Mouse (Mus musculus): ENCODE data around the gene Otop1. TPM values are rescaled to one million over a fixed set of nuclear protein-coding genes. Genes with fewer than 3 reads are reported as not detected.

The Otop1 gene
- under 1 TPM; 0.12 to 0.28 (median 0.18) TPM for total RNA-seq (2022)

- DNase-seq (ENCODE audit: low spot score), result no peak
Measured at GRCm38 (mm10) chr5:38275771-38276170, at the start of gene Otop1. Otop1 (plus strand) TSS chr5:38275972.

DNA sequence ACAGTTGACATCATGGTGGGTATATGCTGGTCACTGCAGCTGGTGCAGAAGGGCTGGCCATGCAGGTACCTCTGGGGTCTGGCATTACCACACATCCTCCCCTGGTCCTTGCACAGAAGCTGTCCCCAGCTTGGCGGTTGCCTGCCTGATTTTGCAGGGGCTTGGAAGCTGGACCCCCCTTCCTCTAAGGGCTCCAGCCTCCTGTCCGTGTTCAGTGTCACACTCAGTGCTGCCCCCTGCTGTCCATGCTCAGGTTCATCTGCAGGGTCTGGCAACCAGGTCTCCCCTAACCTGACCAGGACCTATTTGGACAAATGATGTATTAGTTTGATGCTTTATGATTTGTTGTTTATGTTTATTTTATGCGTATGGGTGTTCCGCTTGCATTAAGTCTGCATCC, 40.4 kb upstream of the Otop1 start:
- no peak for DNase-seq (ENCODE audit: low spot score)

DNA sequence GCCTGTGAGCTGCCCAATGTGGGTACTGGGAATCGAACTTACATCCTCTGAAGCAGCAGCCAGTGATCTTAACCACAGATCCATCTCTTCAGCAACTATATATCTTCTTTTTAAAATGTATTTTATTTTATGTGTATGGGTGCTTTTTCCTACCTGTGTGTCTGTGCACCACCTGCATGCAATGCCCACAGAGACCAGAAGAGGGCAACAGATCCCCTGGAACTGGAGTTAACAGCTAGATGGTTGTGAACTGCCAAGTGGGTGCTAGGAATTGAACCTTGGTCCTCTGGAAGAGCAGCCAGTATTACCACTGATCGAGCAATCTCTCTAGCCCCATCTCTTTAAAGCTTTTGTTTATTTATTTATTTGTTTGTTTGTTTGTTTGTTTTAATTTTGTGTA, 39.1 kb upstream of the Otop1 start:
- DNase-seq (ENCODE audit: low spot score), result no peak

DNA sequence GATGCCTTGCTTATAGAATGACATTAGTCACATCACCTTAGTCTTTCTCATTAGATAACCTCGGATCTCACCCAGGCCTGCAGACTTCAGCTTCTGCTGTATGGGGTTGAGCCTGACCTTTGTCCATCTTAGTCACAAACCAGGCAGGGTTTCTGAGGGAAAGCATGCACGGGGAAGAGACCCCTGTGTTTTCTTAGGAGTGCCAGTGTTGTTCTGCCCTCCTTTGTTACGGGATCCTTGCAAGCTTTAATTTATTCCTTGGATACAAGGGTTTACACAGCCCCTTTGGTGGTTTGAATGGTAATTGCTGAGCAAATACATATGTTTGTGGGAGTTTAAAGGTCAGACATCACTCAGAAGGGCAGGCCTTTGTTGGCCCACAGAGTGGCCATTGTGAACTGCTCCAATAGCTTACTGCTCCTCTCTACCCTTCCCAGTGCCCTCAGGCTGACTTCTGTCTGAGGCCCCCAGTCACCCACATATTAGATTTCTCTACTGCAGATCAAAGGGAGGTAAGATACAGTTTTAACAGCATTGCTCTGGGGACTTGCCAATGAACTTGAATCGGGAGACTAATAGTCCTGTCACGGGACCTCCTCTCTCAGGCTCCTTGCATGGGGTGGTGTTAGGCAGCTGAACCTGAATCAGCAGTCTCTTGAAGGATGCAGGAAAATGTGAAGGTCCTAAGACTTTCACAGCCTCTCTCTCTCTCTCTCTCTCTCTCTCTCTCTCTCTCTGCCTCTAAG, 34.9 kb upstream of the Otop1 start:
- DNase-seq (ENCODE audit: low spot score), result no peak

GRCm38 (mm10) chr5:38241473-38241834, 34.3 kb upstream of the Otop1 start:
- DNase-seq (ENCODE audit: low spot score), result no peak

GRCm38 (mm10) chr5:38241966-38242365, 33.8 kb upstream of the Otop1 start:
- no peak for DNase-seq (ENCODE audit: low spot score)

- DNase-seq (ENCODE audit: low spot score), result no peak
Measured at GRCm38 (mm10) chr5:38255195-38255594, 20.6 kb upstream of the Otop1 start.

DNA sequence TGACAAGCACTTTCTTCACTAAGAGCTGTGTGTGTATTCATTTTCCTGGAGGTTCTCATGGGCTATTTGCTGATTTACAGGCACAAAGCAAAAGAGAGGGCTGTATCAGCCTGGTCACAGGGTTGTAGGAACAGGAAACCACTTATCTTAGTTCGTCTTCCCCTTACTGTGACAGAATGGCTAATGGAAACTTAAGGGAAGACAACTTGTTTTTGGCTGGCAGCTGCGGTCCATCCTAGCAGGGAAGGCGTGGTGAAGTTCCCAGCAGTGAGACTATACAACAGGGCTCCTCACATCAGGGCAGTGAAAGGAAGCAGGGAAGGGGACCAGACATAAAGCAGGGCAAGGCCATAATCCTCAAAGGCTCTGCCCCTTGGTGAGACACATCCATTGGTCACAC, 20.1 kb upstream of the Otop1 start:
- no peak for DNase-seq (ENCODE audit: low spot score)

GRCm38 (mm10) chr5:38256551-38256950, 19.2 kb upstream of the Otop1 start:
- DNase-seq (ENCODE audit: low spot score), result no peak

GRCm38 (mm10) chr5:38258034-38258772, 17.6 kb upstream of the Otop1 start:
- no peak for DNase-seq (ENCODE audit: low spot score)

- no peak for DNase-seq (ENCODE audit: low spot score)
Measured at GRCm38 (mm10) chr5:38258773-38259146, 17.0 kb upstream of the Otop1 start.

GRCm38 (mm10) chr5:38259455-38260106, 16.2 kb upstream of the Otop1 start:
- DNase-seq (ENCODE audit: low spot score), result no peak

GRCm38 (mm10) chr5:38260107-38260682, 15.6 kb upstream of the Otop1 start, which contains the start of gene Tmem128:
Tmem128 (plus strand) TSS chr5:38260185.
- DNase-seq (ENCODE audit: low spot score), result peak; percentile 48

DNA sequence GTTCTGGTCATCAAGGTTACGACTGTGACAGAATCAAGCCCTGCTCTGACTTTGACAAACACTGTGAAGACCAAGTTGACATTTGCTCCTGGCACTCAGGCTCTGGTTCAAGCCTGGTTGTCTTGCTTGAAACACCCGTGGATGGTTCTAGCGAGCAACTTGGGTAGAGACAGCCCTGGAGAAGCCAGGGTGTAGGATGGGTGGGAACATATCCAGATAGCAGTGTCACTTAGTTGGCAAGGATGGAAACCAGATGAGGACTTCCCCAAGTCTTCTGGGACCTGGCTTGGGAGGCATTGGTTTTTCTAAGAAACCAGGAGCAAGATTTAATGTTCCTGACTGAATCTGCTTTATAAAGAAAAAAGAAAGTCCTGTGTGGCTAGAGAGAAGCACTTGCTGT, 4.8 kb upstream of the Otop1 start:
- DNase-seq (ENCODE audit: low spot score), result no peak

DNA sequence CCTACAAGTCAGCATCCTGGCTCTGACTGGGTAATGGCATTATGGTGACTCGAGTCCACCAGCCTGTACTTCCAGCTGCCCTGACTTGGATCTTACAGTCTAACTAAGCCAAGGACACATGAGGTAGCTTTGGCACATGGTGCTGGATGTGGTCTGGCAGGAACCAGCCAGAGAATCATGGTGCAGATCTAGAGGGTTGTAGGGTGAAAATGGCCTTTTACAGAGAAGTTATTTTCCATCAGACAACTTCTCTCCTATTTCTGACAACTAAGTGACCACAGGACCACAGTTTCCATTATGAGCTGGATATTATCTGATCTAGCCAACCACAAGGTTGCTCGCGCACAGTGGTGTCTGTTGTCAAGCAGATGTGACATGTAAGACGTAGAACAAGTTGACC, 1.9 kb upstream of the Otop1 start:
- DNase-seq (ENCODE audit: low spot score), result no peak

GRCm38 (mm10) chr5:38276451-38276850, 679 bp downstream of the Otop1 start:
- no peak for DNase-seq (ENCODE audit: low spot score)

DNA sequence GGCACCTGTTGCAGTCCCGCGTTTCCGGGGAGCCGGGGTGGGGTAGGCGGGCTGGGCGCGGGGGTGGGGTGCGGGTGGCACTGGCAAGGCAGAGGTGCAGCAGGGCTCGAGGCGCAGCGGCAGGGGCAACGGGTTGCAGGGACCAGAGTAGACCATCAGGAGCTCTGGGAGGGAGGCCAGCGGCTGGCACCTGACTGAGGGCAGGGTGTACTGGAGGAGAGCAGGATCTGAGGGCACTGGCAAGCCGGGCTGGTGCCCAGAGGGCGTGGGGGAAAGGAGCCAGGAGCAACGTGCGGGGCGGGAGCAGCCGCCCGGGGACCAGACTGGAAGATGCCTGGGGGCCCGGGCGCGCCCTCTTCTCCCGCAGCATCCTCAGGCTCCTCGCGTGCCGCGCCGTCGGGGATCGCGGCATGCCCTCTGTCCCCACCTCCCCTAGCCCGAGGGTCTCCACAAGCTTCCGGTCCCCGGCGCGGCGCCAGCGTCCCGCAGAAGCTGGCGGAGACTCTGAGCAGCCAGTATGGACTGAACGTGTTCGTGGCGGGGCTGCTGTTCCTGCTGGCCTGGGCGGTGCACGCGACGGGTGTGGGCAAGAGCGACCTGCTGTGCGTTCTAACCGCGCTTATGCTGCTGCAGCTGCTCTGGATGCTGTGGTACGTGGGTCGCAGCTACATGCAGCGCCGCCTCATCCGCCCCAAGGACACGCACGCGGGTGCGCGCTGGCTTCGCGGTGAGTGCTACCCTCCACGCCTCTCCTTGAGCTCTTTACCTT, 1.5 kb downstream of the Otop1 start:
- no peak for DNase-seq (ENCODE audit: low spot score)

DNA sequence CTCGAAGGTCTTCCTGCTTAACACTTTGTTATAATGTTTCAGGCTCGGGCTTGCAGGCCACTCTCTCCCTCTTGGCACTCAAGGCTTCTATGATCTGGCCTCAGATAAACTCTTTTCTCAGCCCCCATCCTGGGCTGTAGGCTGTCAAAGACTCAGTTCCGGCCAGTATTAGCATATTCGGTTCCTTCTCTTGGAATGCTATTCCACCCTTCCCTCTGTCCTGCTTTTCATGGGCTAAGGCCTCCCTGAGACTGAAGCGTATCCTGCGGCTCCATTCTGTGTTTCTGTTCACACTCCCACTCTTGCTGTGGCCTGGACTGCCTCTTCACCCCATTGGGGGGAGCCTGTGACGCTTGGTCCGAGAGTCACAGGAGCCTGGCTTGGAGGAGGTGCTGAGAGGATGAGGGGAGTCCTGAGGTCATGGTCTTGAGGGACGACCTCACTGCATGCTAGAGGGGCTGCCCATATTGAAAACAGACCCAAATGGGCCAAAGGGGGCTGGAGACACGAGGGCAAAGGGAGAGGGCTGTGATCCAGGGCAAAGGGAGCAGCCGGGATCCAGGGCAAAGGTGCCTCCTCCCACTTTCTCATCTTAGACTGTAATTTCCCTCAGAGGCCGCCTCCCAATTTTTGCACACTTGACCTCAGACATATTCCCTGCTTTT, 2.3 kb downstream of the Otop1 start:
- DNase-seq (ENCODE audit: low spot score), result no peak

- DNase-seq (ENCODE audit: low spot score), result no peak
Measured at GRCm38 (mm10) chr5:38280075-38280474, 4.3 kb downstream of the Otop1 start.

DNA sequence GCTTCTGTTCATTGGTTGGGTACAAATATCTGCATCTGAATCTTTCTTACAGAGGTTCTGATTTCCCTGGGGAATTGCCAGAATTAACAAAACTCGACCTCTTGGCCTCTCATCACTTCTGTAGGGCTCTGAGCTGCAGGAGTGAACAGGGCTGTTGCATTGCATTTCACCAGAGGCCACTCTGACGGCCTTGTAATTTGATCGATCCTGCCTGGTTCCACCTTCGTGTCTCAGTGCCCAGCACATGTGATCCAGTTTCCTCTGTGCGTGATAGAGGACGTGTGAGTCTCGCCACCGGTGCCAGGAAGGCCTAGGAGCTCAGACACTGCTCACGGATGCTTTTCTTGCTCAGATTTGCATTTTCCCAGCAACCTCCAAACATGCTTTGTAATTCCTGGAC, 10.0 kb downstream of the Otop1 start:
- no peak for DNase-seq (ENCODE audit: low spot score)

DNA sequence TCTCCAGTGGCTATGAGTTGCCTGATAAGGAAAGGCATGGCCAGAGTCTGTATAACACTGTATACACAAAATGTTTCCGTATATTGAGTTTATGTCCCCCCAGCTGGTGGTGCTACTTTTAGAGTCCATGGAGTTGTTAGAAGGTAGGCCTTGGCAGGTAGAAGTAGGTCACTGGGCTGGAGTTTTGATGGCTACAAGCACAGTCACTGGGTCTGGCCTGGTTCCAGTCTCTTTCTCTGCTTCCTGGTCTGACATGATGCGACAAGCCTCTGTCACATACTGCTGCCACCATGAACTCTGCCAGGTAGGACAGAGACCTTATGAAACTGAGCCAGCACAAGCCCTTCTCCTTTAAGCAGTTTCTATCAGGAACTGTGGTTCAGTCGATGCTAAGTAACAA, 12.7 kb downstream of the Otop1 start:
- DNase-seq (ENCODE audit: low spot score), result no peak
